Comparison of ENCODE assay signal across 8 mouse cellular contexts in the genomic region with DNA sequence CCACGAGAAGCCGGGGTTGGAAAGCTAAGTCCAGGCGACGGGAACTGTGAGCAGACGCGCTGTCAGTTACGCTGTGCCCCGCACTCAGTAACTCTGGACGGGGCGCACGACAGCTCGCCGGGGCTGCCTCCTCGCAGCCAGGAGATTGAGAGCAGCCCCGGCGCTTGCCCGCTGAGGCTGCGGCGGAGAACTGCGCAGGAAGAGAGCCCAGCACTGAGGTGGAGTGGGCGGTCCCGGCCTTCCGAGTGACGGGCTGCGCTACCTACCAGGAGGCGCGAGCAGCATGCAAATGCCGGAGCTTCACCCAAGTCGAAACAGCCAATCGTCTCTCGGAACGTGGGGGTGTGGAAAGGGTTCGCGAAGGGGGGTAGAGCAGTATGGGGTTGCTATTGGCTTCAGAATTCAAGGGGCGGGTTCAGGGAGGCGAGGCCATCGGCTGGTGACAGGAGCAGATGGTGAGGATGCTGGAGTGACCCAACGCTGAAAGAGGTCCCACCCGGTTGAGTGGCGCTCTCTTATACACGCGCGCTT. TPM values are rescaled to one million over a fixed set of nuclear protein-coding genes. Genes with fewer than 3 reads are reported as not detected.
DNase-seq lines count a peak whose midpoint lies in the region; ATAC-seq lines count a peak whose summit lies in the region.

A gene (minus strand): TSS at position 200 of the 531 bp plus-strand sequence.

- peak; percentile 98 for DNase-seq in T-cell, adult 2 months (ENCODE audit: low spot score)
- peak; percentile 87 for DNase-seq in gastrocnemius, postnatal 10 days
- peak; percentile 91 for DNase-seq in hindlimb bud, embryonic 11.5 days (ENCODE audit: extremely low spot score, low read depth, low spot score)
- DNase-seq in left cerebral cortex, adult 8-10 months (ENCODE audit: low spot score in 2 of 2), result peak; percentile 67 to 83
- peak; percentile 91 for DNase-seq in right cerebral cortex, adult 18-20 months
- DNase-seq in urinary bladder, adult 2 months (ENCODE audit: low spot score), result peak; percentile 69

- peak; percentile 77 for ATAC-seq in common myeloid progenitor, adult 5-6 weeks (replicated peaks; ENCODE audit: low read depth, poor library complexity, severe bottlenecking)
- ATAC-seq in megakaryocyte, adult 5-6 weeks (ENCODE audit: poor library complexity, severe bottlenecking), result peak; percentile 77

RNA-seq across cellular contexts. Expression of the gene that starts here (rescaled TPM):
- total RNA-seq in common myeloid progenitor, adult 5-6 weeks (2017), result 0.41 and 0.73 TPM in 2 replicates
- under 1 TPM; 0.59 to 0.90 TPM for total RNA-seq in gastrocnemius, postnatal 10 days (2021)
- 1 to 10 TPM; 1.7 to 2.2 (median 1.8) TPM for total RNA-seq in left cerebral cortex, adult 8-10 months (2022)
- total RNA-seq in megakaryocyte, adult 5-6 weeks (2015), result 0.38 and 0.55 TPM in 2 replicates
- 0.59 and 0.77 TPM in 2 replicates for total RNA-seq in megakaryocyte, adult 5-6 weeks (2017)
- 0.33 and 0.41 TPM in 2 replicates for polyA plus RNA-seq in urinary bladder, adult 2 months (2012; rRNA removed)

Comparison
In these comparisons a context has a peak if more than half of its experiments do, and no peak if none do; other contexts are left out.
1. Peak in every context shown above with its lines: DNase-seq and ATAC-seq.
2. Peak in ATAC-seq in common myeloid progenitor, adult 5-6 weeks; RNA of the gene not detected or under 1 TPM.
3. Peak in DNase-seq in gastrocnemius, postnatal 10 days; RNA of the gene not detected or under 1 TPM.
4. Peak in ATAC-seq in megakaryocyte, adult 5-6 weeks; RNA of the gene not detected or under 1 TPM.
5. Peak in DNase-seq in urinary bladder, adult 2 months; RNA of the gene not detected or under 1 TPM.